Mouse (Mus musculus) liver, embryonic 13.5 days (tissue): ENCODE data around the gene Ror1. TPM values are rescaled to one million over a fixed set of nuclear protein-coding genes. Genes with fewer than 3 reads are reported as not detected.

ENCODE experiments used
- ATAC-seq: fragments of 200-750 bp; cut with Nextera tagmentation; 2 replicates; pipeline ENCODE4 v1.8.0; 2017; ENCODE audit warnings: low read depth, mild to moderate bottlenecking, moderate number of reproducible peaks, moderate library complexity
- DNase-seq: peaks from one replicate; pipeline ENCODE4 v3.0.0; 2022
- H3K27ac ChIP-seq: fragments of 300-500 bp; sonication (generic); 2 replicates; pipeline ENCODE4 v1.5.1; 2015; ENCODE audit warnings: moderate library complexity, mild to moderate bottlenecking, inconsistent platforms
- H3K27me3 ChIP-seq: fragments of 300-500 bp; sonication (generic); 2 replicates; pipeline ENCODE4 v1.6.1; 2015; ENCODE audit warnings: mild to moderate bottlenecking, inconsistent platforms
- H3K36me3 ChIP-seq: fragments of 300-500 bp; sonication (generic); 2 replicates; pipeline ENCODE4 v1.6.1; 2015; ENCODE audit warnings: mild to moderate bottlenecking, inconsistent platforms
- H3K4me1 ChIP-seq: fragments of 300-500 bp; sonication (generic); replicated peaks from 2 replicates; pipeline ENCODE4 v1.6.1; 2015; ENCODE audit warnings: inconsistent platforms
- H3K4me2 ChIP-seq: fragments of 300-500 bp; sonication (generic); 2 replicates; pipeline ENCODE4 v1.6.1; 2015; ENCODE audit warnings: inconsistent platforms, mild to moderate bottlenecking, moderate library complexity
- H3K4me3 ChIP-seq: fragments of 300-500 bp; sonication (generic); replicated peaks from 2 replicates; pipeline ENCODE4 v1.5.1; 2015; ENCODE audit warnings: mild to moderate bottlenecking, inconsistent platforms
- H3K9ac ChIP-seq: fragments of 300-500 bp; sonication (generic); 2 replicates; pipeline ENCODE4 v1.6.1; 2015; ENCODE audit warnings: mild to moderate bottlenecking, inconsistent platforms
- H3K9me3 ChIP-seq: fragments of 300-500 bp; sonication (generic); replicated peaks from 2 replicates; pipeline ENCODE4 v1.6.1; 2016; ENCODE audit warnings: inconsistent platforms
- WGBS: fragments of 180-500 bp; shearing (Covaris S2); methylation state at CpG from one replicate; pipeline ENCODE4 v1.1.7; 2015; ENCODE audit not compliant: insufficient replicate concordance; 5-methylcytosine and 5-hydroxymethylcytosine counted together
- polyA plus RNA-seq: library from polyadenylated mRNA; unstranded; fragments of >200 nt; fragmentation: Nextera tagmentation; extraction: Ambion mirVana; gene quantifications from 2 replicates; pipeline ENCODE4 v1.2.1, GENCODE M21; 2015

Ror1 gene
- polyA plus RNA-seq, 1 experiment from 2014 or later = 0.36 TPM

- no peak overlapping the region for H3K4me2 ChIP-seq
- H3K9ac ChIP-seq = no peak overlapping the region
- no peaks in the 10 kb centered on the region for H3K9me3 ChIP-seq
- H3K4me1 ChIP-seq = peaks cover 17% of the 10 kb centered on the region
- ATAC-seq = no peak
- WGBS = 36% methylated on average over 4 of the region's 4 CpGs
- DNase-seq = no peak
- no peaks in the 10 kb centered on the region for H3K27me3 ChIP-seq
- no peak overlapping the region for H3K27ac ChIP-seq
- no peaks in the 10 kb centered on the region for H3K36me3 ChIP-seq
- no peak overlapping the region for H3K4me3 ChIP-seq
Observed at GRCm38 (mm10) chr4:100219026-100219425, 123.4 kb downstream of the Ror1 start.

GRCm38 (mm10) chr4:100219599-100219998, 124.0 kb downstream of the Ror1 start:
- Histone ChIP-seq H3K27ac (no peak overlapping the region), H3K9ac (no peak overlapping the region), H3K4me2 (no peak overlapping the region), H3K4me3 (no peak overlapping the region), H3K4me1 (peaks cover 21% of the 10 kb centered on the region), H3K9me3 (no peaks in the 10 kb centered on the region), H3K27me3 (no peaks in the 10 kb centered on the region), H3K36me3 (no peaks in the 10 kb centered on the region)
- no peak for ATAC-seq
- DNase-seq = no peak
- 29% methylated on average over 4 of the region's 4 CpGs for WGBS

GRCm38 (mm10) chr4:100221978-100222737, 126.6 kb downstream of the Ror1 start:
- ATAC-seq = no peak
- H3K27me3 ChIP-seq = no peaks in the 10 kb centered on the region
- H3K36me3 ChIP-seq = no peaks in the 10 kb centered on the region
- no peak overlapping the region for H3K9ac ChIP-seq
- no peaks in the 10 kb centered on the region for H3K9me3 ChIP-seq
- H3K4me3 ChIP-seq = no peak overlapping the region
- H3K4me1 ChIP-seq = peaks cover 21% of the 10 kb centered on the region
- H3K4me2 ChIP-seq = no peak overlapping the region
- no peak overlapping the region for H3K27ac ChIP-seq
- DNase-seq = no peak
- 58% methylated on average over 13 of the region's 13 CpGs for WGBS

- DNase-seq = no peak
- Histone ChIP-seq H3K4me2 (no peak overlapping the region), H3K27me3 (no peaks in the 10 kb centered on the region), H3K27ac (no peak overlapping the region), H3K9me3 (no peaks in the 10 kb centered on the region), H3K4me3 (no peak overlapping the region), H3K36me3 (no peaks in the 10 kb centered on the region), H3K9ac (no peak overlapping the region), H3K4me1 (peaks cover 21% of the 10 kb centered on the region)
- WGBS = 22% methylated on average over 1 of the region's 1 CpGs
- no peak for ATAC-seq
Observed at GRCm38 (mm10) chr4:100223532-100223931, 127.9 kb downstream of the Ror1 start.

GRCm38 (mm10) chr4:100223965-100224364, 128.4 kb downstream of the Ror1 start:
- Histone ChIP-seq H3K36me3 (no peaks in the 10 kb centered on the region), H3K9me3 (no peaks in the 10 kb centered on the region), H3K4me3 (no peak overlapping the region), H3K27ac (no peak overlapping the region), H3K4me2 (no peak overlapping the region), H3K27me3 (no peaks in the 10 kb centered on the region), H3K9ac (no peak overlapping the region), H3K4me1 (peaks cover 21% of the 10 kb centered on the region)
- 48% methylated on average over 3 of the region's 3 CpGs for WGBS
- DNase-seq (no peak), ATAC-seq (no peak)

- ATAC-seq (no peak), DNase-seq (no peak)
- no peaks in the 10 kb centered on the region for H3K36me3 ChIP-seq
- H3K4me1 ChIP-seq = peaks cover 29% of the 10 kb centered on the region
- no peak overlapping the region for H3K27ac ChIP-seq
- WGBS = 48% methylated on average over 4 of the region's 4 CpGs
- no peak overlapping the region for H3K9ac ChIP-seq
- H3K4me3 ChIP-seq = no peak overlapping the region
- H3K27me3 ChIP-seq = no peaks in the 10 kb centered on the region
- no peak overlapping the region for H3K4me2 ChIP-seq
- H3K9me3 ChIP-seq = no peaks in the 10 kb centered on the region
Observed at GRCm38 (mm10) chr4:100226619-100227018, 131.0 kb downstream of the Ror1 start.

GRCm38 (mm10) chr4:100228106-100228505, 132.5 kb downstream of the Ror1 start:
- DNase-seq = no peak
- no peaks in the 10 kb centered on the region for H3K9me3 ChIP-seq
- WGBS = 59% methylated on average over 3 of the region's 3 CpGs
- no peaks in the 10 kb centered on the region for H3K27me3 ChIP-seq
- peaks cover 24% of the 10 kb centered on the region for H3K4me1 ChIP-seq
- no peak overlapping the region for H3K9ac ChIP-seq
- ATAC-seq = no peak
- no peak overlapping the region for H3K4me3 ChIP-seq
- no peak overlapping the region for H3K27ac ChIP-seq
- no peak overlapping the region for H3K4me2 ChIP-seq
- no peaks in the 10 kb centered on the region for H3K36me3 ChIP-seq

- no peaks in the 10 kb centered on the region for H3K27me3 ChIP-seq
- no peaks in the 10 kb centered on the region for H3K9me3 ChIP-seq
- no peak overlapping the region for H3K9ac ChIP-seq
- no peak overlapping the region for H3K4me2 ChIP-seq
- no peak overlapping the region for H3K27ac ChIP-seq
- DNase-seq = no peak
- ATAC-seq = no peak
- 34% methylated on average over 5 of the region's 5 CpGs for WGBS
- peaks cover 11% of the 10 kb centered on the region; the same call in 1 of the 2 replicates for H3K4me1 ChIP-seq
- H3K4me3 ChIP-seq = no peak overlapping the region
- H3K36me3 ChIP-seq = no peaks in the 10 kb centered on the region
Observed at GRCm38 (mm10) chr4:100230245-100230644, 134.7 kb downstream of the Ror1 start.

GRCm38 (mm10) chr4:100230963-100231362, 135.4 kb downstream of the Ror1 start:
- no peaks in the 10 kb centered on the region for H3K27me3 ChIP-seq
- H3K36me3 ChIP-seq = no peaks in the 10 kb centered on the region
- H3K4me3 ChIP-seq = no peak overlapping the region
- H3K27ac ChIP-seq = no peak overlapping the region
- no peak for DNase-seq
- no peak overlapping the region for H3K4me2 ChIP-seq
- no peaks in the 10 kb centered on the region for H3K9me3 ChIP-seq
- ATAC-seq = no peak
- 51% methylated on average over 2 of the region's 2 CpGs for WGBS
- no peak overlapping the region for H3K9ac ChIP-seq
- peaks cover 11% of the 10 kb centered on the region; the same call in 1 of the 2 replicates for H3K4me1 ChIP-seq

- ATAC-seq (no peak), DNase-seq (no peak)
- Histone ChIP-seq H3K4me3 (no peak overlapping the region), H3K4me1 (peaks cover 11% of the 10 kb centered on the region; the same call in 1 of the 2 replicates), H3K9ac (no peak overlapping the region), H3K27ac (no peak overlapping the region), H3K36me3 (no peaks in the 10 kb centered on the region), H3K9me3 (no peaks in the 10 kb centered on the region), H3K27me3 (no peaks in the 10 kb centered on the region), H3K4me2 (no peak overlapping the region)
- 67% methylated on average over 3 of the region's 3 CpGs for WGBS
Observed at GRCm38 (mm10) chr4:100231906-100232305, 136.3 kb downstream of the Ror1 start.

GRCm38 (mm10) chr4:100232541-100232940, 136.9 kb downstream of the Ror1 start:
- 44% methylated on average over 7 of the region's 7 CpGs for WGBS
- H3K4me3 ChIP-seq = no peak overlapping the region
- no peaks in the 10 kb centered on the region for H3K36me3 ChIP-seq
- peaks cover 11% of the 10 kb centered on the region; the same call in 1 of the 2 replicates for H3K4me1 ChIP-seq
- no peak overlapping the region for H3K4me2 ChIP-seq
- no peaks in the 10 kb centered on the region for H3K9me3 ChIP-seq
- ATAC-seq (no peak), DNase-seq (no peak)
- no peak overlapping the region for H3K9ac ChIP-seq
- no peak overlapping the region for H3K27ac ChIP-seq
- no peaks in the 10 kb centered on the region for H3K27me3 ChIP-seq

GRCm38 (mm10) chr4:100233770-100234169, 138.2 kb downstream of the Ror1 start:
- no peak overlapping the region for H3K27ac ChIP-seq
- peaks cover 11% of the 10 kb centered on the region; the same call in 1 of the 2 replicates for H3K4me1 ChIP-seq
- H3K36me3 ChIP-seq = no peaks in the 10 kb centered on the region
- no peak overlapping the region for H3K4me2 ChIP-seq
- H3K9me3 ChIP-seq = no peaks in the 10 kb centered on the region
- H3K9ac ChIP-seq = no peak overlapping the region
- WGBS = 79% methylated on average over 10 of the region's 10 CpGs
- H3K4me3 ChIP-seq = no peak overlapping the region
- ATAC-seq (no peak), DNase-seq (no peak)
- H3K27me3 ChIP-seq = no peaks in the 10 kb centered on the region
